Mouse (Mus musculus): ENCODE data around the gene Slc35d1.
"Not testable (repeated sequence)": the region's sequence is repeated elsewhere in the genome, so short reads cannot be mapped to it uniquely, and the experiment has no call there.

The Slc35d1 gene

GRCm38 (mm10) chr4:103180300-103180888, 34.6 kb downstream of the Slc35d1 start:
- DNase-seq = no peak

DNA sequence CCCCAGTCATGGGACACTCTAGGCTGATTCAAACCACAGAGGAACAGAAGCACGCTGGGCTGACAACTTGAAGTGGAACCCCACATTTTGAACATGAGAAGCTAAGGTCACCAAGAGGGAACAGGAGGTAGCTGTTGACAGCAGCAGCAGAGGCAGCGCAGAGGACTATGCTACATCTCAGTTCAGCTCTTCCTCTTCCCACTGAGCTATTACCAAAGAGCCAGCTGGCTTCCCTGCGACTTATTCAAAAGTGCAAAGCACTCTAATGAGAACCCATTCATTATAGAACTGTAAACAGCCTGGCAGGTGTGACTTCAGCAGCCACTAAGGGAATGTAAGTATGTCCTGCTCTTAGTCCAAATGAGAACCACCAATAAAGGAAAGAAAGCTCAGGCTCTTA, 35.4 kb downstream of the Slc35d1 start:
- DNase-seq = no peak

DNA sequence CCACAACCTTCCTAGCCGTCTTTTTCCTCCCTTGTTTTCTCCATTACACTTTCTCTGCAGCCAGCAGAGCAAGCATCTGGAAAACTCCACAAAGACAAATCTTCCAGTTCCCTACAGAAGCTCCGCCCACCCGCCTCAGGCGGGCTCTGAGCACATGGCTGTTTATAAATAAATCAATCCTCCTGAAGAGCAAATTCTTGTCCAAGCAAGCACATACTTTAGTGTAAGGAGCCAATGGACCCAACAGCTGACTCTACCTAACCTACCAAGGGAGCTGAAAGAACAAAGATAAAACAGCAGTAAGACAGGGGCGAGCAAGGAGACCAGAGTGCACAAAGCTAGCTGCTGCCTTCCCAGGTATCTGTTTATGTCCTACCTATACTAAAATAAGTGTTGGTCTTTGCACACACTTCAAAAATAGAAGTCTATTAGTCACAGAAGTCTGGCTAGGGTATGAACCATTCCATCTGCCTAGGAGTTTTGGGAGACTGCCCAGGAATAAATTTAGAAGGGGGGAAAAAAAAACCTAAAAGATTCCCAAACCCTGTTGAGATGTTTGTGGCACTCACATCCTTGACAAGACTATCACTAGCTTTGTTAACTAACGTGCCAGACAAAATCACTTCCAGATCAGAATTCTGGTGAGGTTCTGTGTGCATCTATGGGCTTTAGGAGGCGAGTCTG, 36.2 kb downstream of the Slc35d1 start:
- DNase-seq = no peak

GRCm38 (mm10) chr4:103177681-103178080, 37.3 kb downstream of the Slc35d1 start:
- DNase-seq = no peak

- peak; percentile 8 for DNase-seq
Measured at GRCm38 (mm10) chr4:103174001-103174400, 41.0 kb downstream of the Slc35d1 start.

DNA sequence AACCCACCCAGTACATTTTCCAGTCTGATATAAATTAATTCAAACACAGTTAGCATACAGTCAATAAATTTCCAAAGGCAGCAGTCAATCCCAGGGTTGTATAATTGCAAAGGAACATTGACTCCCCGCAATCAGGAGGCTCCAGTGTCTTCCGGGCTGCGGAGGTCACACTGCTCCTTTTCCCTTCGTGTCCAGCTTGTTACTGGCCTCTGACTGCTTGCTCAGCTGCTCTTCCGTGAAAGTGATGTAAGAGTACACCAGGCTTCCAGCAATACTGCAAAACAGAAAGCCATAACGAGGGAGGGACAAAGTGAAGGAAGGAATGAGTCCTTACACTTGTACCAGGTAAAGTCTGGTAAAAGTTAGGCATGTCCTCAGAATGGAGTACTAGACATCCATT, 41.5 kb downstream of the Slc35d1 start:
- DNase-seq = no peak

DNA sequence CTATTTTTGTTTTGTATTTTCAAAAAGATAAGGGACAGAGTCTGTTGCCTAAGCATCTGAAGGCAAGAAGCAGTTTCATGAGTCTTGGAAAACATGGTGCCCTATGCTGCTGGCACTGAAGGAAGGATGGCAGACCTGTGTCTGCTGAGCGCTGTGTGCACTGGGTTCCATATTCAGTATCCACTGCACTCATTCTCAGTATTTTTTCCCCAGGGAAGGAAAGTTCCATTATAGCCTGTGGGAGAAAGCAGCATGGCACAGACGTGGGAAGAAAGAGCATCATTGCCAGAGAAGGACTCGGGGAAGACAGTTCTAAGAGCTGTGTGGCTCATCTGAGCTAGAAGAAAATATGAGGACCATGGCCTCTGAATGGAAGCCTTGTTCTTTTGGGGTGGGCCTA, 43.7 kb downstream of the Slc35d1 start:
- no peak for DNase-seq

GRCm38 (mm10) chr4:103166198-103166597, 48.8 kb downstream of the Slc35d1 start:
- not testable (repeated sequence) for DNase-seq

- no peak for DNase-seq
Measured at GRCm38 (mm10) chr4:103158781-103159180, 56.2 kb downstream of the Slc35d1 start.

DNA sequence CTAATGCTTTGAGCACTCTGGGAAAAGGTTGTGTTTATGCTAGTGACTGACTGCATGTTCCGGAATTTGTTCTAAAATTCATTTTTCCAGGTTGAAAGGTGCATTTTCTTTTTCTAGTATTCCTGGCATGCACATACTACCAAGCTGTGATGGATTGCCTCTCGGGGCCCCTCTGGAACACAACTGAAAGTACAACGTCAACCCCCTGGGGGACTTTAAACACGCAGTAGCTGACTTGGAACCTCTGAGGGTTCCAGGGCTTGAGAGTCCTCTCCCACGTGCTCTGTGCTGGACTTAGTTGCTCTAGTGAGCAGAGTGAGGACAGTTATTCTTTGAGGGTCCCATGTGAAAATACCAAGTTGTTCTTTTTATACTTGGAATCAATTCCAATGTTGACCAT, 63.0 kb downstream of the Slc35d1 start:
- DNase-seq = no peak

- peak; percentile 54 for DNase-seq
Measured at GRCm38 (mm10) chr4:103146339-103146738, 68.6 kb downstream of the Slc35d1 start.

DNA sequence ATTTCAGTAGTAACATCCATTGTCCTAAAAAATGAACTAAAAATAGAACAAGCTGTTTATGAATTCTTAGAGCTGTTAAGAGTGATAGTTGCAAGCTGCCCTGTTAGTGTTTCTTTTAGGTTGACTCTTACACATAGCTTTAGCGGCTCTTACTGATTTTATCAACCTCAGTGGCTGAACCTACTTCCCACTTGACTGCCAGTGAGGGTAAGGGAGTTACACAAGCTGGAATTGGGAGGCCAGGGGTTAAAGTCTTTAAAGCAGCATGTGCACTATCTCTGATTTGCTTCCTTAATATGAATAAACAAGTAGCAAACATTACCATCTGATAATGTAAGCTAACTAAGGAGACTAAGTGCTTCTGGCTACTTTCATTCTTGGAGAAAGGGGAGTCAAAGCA, 78.0 kb downstream of the Slc35d1 start:
- no peak for DNase-seq

DNA sequence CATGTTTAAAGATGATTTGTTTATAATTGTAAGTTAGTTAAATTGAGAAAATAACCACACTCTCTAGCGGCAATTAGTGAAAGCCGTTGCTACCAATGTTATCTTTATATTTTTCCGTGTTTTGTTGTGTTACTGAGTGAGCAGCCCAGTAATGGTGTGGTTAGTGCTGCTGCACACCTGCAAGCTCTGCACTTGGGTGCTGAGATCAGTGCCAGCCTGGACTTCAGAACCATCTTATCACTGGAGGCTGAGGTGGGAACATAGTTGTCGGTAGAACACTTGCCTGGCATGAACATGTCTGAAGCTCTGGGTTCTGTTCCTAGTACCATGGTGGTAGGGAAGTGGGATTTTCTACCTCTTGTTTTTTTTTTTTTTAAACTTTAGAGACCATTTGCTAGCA, 88.4 kb downstream of the Slc35d1 start:
- no peak for DNase-seq

DNA sequence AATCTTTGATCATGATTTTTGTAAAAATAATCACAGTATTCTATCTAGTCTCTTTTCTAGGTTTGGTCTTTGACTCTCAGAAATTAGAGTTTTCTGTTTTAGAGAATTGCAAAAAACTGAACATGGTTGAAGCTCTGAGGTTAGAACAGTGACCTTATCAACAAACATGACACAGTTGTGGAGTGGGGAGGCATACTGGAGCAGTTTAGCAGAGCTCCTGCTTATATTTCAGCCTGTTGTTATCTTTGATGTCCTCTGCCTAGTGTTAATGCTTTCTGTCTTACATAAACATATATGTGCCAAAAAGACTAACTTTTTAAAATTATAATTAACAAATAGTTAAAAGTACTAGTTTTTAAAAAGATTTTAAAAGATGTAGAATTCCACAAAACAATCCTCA, 91.4 kb downstream of the Slc35d1 start:
- DNase-seq = no peak

DNA sequence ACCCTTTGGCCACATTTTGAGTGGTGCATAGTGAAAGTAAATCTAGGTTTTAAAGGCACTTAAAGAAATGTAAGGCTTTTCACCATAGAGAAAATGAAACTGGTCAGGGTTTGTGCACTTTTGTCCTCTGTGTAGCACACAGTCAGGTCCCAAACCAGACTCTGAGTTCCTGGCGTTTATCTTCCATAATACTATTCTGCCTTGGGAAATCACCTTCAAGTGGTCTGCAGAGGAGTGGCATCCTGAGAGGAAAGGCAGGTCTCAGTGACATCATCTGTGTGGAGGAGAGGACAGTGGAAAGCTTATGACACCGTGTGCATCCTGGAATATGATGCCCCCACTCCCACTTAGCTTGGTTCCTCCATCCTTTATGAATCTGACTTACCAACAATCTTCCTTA, 91.9 kb downstream of the Slc35d1 start:
- DNase-seq = no peak

GRCm38 (mm10) chr4:103120874-103121389, 94.0 kb downstream of the Slc35d1 start:
- no peak for DNase-seq
